Mouse (Mus musculus) cerebellum, postnatal 10 days (tissue): ENCODE results near the gene Dusp23.
A peak's percentile ranks its signal among the peaks of the same experiment; 100 is the strongest.

ENCODE experiments used
- DNase-seq, 2 experiments: peaks; one replicate each; pipeline ENCODE4 v3.0.0; 2021; ENCODE audit warnings: mixed read lengths in 2 of 2

Gene Dusp23

GRCm38 (mm10) chr1:172632451-172633326 lies at the start of gene Dusp23:
TSS of gene Dusp23 (minus strand) at chr1:172632962.
- DNase-seq = peak; percentile 97

GRCm38 (mm10) chr1:172680742-172681141 lies 48.0 kb upstream of the Dusp23 start:
- DNase-seq = no peak

- no peak for DNase-seq
Measured at GRCm38 (mm10) chr1:172670716-172671115, 38.0 kb upstream of the Dusp23 start.

GRCm38 (mm10) chr1:172667597-172667996 lies 34.8 kb upstream of the Dusp23 start:
- peak in 1 of 2 experiments; percentile 10 for DNase-seq

- DNase-seq = no peak
Measured at GRCm38 (mm10) chr1:172665457-172665856, 32.7 kb upstream of the Dusp23 start.

- DNase-seq = no peak
Measured at GRCm38 (mm10) chr1:172659688-172660087, 26.9 kb upstream of the Dusp23 start.

GRCm38 (mm10) chr1:172657266-172657665 lies 24.5 kb upstream of the Dusp23 start:
- no peak for DNase-seq

GRCm38 (mm10) chr1:172653900-172654299 lies 21.1 kb upstream of the Dusp23 start:
- no peak for DNase-seq

GRCm38 (mm10) chr1:172652040-172652662 lies 19.4 kb upstream of the Dusp23 start:
- DNase-seq = no peak

GRCm38 (mm10) chr1:172651288-172651987 lies 18.7 kb upstream of the Dusp23 start:
- no peak for DNase-seq

- DNase-seq = peak; percentile 68 to 70
Measured at GRCm38 (mm10) chr1:172650519-172651287, 17.9 kb upstream of the Dusp23 start.

- DNase-seq = no peak
Measured at GRCm38 (mm10) chr1:172649396-172649795, 16.6 kb upstream of the Dusp23 start.

- no peak for DNase-seq
Measured at GRCm38 (mm10) chr1:172647236-172647635, 14.5 kb upstream of the Dusp23 start.

GRCm38 (mm10) chr1:172638781-172639180 lies 6.0 kb upstream of the Dusp23 start:
- DNase-seq = no peak

- no peak for DNase-seq
Measured at GRCm38 (mm10) chr1:172637801-172638200, 5.0 kb upstream of the Dusp23 start.

GRCm38 (mm10) chr1:172636266-172636665 lies 3.5 kb upstream of the Dusp23 start:
- no peak for DNase-seq

GRCm38 (mm10) chr1:172635258-172635657 lies 2.5 kb upstream of the Dusp23 start:
- no peak for DNase-seq

GRCm38 (mm10) chr1:172634136-172634535 lies 1.4 kb upstream of the Dusp23 start:
- no peak for DNase-seq

- no peak for DNase-seq
Measured at GRCm38 (mm10) chr1:172631721-172632120, 1.0 kb downstream of the Dusp23 start.

GRCm38 (mm10) chr1:172629831-172630230 lies 2.9 kb downstream of the Dusp23 start:
- no peak for DNase-seq

- no peak for DNase-seq
Measured at GRCm38 (mm10) chr1:172626306-172626705, 6.5 kb downstream of the Dusp23 start.

GRCm38 (mm10) chr1:172624081-172624480 lies 8.7 kb downstream of the Dusp23 start:
- DNase-seq = no peak

- no peak for DNase-seq
Measured at GRCm38 (mm10) chr1:172623599-172623998, 9.2 kb downstream of the Dusp23 start.
